Mouse (Mus musculus): ENCODE results near the gene Slc4a2.

DNA sequence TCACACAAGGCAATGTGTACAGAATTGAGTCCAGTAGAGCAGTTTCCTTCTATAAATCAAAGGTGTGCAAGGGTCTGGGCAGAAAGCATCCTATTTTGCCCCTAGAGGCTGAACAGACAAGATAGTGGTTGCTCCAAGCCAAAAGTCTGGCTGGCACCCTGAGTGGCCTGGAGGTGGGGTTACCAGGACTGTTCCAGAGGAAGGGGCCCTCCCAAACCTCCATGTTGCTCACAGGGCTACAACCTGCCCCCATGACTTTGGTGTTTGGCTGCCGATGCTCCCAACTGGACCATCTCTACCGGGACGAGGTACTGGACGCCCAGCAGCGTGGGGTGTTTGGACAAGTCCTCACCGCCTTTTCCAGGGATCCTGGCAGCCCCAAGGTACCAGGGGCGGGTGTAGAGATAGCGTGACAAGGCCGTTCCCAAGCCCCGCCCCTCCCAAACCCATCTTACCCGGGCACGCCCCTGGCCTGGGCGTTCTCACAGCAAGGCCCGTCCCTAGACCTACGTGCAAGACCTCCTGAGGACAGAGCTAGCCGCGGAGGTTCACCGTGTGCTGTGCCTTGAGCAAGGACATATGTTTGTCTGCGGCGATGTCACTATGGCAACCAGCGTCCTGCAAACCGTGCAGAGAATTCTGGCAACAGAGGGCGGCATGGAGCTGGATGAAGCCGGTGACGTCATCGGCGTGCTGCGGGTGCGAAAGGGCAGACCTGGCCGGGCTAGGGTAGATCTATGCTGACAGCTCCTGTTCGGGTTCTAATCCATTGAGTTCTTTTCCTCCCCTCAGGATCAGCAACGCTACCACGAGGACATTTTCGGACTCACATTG, 40.4 kb upstream of the Slc4a2 start:
- TF ChIP-seq CTCF (IDR thresholded peaks at IDR 0.05; ENCODE audit: low read depth) (peak; percentile 81), EP300 (IDR thresholded peaks at IDR 0.05; ENCODE audit: low read depth) (no peak)

Measured in liver, postnatal 0 days (tissue).